Mouse (Mus musculus) skeletal muscle tissue, adult 2 months (tissue): ENCODE measurements around the gene Mpig6b.

Experiments
- DNase-seq: peaks from one replicate; pipeline ENCODE4 v3.0.0-alpha.2; 2012; ENCODE audit warnings: low read depth, low spot score

Mpig6b gene

DNA sequence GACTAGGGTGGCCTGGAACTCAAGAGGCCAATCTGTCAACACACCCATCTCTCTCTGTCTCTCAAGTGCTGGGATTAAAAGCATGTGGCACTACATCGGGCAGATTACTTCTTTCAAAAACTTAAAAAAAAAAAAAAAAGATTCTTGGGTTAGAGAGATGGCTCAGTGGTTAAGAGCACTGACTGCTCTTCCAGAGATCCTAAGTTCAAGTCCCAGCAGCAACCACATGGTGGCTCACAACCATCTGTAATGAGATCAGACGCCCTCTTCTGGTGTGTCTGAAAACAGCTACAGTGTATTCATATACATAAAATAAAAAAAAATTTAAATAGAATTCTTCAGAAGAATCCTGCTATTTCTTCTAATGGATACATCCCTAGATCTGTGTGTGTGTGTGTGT is 22.2 kb upstream of the Mpig6b start:
- DNase-seq, result no peak

DNA sequence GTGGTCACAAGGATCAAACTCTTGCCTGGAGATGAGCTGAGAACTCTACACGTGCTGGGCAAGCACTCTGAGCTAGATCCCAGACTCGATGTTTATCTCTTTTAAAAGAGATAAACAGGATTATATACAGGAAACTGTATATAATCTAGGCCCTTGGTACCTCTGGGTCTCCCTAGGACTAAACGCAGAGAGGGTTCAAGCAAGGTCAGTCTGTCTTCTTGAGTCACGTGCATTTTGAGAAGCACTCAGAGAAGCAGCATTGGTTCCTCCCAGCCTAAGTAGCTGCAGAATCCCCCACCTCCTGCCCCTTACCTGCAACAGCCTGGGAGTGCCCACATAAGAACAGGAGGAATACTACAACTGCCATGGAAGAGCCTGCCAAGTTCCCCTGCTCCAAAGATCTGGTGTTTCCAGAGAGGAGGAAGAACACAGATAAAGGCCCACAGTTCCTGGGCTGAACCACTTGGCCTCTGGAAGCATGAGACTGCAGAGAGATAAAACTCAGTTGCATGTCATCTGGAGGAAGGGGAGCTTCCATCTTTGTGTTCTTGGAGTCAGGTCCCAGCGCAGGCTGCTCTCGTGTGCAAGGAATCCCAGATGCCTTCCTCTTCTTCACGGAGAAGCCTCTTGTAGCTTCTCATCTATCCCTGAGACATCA is 19.4 kb upstream of the Mpig6b start, which contains the start of gene Ly6g6f:
Ly6g6f (minus strand) TSS at position 403 of the 658 bp plus-strand sequence.
- DNase-seq, result no peak

DNA sequence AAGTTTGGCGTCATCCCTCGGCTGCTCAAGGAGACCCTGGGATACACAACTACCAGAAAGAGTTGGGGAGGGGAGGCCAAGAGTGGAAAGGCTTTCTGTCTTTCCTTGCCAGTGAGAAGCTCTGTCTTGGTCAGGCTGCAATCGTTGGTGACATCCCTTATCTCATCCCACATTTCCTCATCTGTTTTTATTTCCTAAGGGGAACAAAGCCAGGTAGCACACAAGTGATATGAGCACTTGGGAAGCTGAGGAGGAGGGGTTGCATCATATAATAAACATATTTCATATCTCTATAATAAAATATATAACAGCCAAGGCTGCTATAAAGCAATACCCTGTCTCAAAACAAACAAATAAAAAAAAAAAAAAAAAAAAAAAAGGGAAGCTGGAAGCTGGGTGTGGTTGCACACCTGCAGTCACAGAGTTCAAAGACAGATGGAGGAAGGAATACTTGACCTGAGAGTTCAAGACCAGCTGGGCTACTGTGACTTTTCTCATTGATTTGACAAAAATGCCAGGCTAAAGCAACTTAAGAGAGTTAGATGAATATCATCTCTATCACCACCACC is 18.0 kb upstream of the Mpig6b start:
- no peak for DNase-seq

DNA sequence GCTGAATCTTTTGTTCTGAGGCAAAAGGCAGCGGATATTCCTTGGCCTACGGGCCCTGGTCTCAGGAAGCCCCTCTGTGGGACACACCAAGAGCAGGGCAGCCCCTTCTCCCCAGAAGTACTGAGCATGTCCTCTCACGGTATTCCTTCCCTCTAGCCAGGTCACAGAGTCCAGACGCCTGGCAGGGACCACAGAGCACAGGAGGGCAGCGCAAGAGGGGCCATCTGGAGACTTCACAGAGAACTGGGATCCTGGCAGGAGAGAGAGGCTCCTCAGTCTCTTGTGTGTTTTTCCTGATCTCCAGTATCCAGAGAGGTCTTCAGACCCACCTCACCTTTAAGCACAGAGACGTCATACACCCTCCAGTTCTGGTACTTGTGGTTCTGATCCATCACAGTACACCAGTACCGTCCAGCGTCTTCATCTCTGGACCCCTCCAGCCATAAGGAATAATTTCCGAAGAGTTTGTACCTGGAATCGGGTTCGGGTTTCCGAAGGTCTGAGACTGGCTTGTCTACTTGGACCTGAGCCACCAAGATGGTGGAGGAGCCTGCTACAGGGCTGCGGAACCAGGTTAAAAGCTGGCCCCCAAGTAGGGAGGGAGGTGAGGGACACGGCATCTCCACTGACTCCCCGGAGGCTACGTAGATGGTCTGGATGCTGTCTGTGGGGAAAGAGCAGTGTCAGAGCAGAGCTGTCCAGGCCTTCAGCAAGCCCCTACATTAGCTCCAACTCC is 17.0 kb upstream of the Mpig6b start:
- no peak for DNase-seq

DNA sequence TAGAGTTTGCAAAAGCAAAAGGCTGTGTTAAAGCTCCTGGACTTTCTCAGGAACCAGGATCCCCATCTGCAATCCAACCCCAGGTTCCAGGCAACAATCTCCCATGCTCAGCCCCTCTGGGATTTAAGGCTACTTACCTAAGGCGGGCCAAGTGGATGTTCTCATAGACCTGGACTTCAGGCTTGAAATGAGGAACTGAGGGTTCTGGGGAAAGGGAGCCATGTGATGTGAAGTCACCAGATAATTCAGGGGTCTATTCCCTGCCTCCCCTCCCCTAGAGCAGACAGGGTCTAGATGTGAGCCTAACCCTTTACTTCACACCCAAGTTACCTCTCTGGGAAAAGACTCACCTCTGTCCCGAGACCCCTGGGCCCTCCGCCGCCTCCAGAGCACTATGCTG is 14.7 kb upstream of the Mpig6b start:
- DNase-seq, result no peak

DNA sequence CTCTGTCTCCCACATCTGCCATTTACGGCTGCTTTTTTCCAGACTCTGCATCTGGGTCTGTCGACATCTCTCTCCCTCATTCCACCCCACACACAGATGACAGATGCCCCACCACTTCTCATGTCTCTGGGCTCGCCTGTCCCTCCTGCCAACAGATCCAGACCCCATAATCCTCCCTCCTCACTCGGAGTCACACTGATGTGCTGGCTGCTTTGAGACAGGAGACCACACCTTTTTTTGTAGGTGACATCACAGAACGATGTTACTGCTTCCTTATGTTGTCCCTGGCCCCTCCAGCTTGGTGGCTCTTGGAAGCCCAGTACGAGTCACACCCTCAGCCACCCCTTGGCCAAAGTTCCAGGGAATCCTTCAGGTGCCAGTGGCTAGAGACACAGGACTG is 14.3 kb upstream of the Mpig6b start:
- DNase-seq, result no peak

DNA sequence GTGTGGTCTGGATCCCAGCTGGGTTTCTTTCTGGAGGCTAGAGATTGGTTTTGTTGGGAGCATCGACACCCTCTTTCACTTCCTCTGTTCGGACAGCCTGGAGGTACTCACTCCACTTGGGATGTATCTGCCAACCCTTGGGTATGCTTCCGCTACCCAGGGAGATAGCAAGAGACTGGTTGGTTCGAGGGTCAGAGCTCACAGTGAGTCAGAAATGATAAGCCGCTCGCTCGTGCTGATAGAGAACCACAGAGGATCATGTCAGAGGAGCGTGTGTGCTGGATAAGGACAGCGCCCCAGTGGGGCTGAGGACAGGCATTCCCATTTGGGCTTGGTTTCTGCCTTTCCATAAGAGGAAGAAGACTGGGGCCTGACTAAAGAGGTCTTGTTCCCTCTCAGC is 13.8 kb upstream of the Mpig6b start:
- no peak for DNase-seq

DNA sequence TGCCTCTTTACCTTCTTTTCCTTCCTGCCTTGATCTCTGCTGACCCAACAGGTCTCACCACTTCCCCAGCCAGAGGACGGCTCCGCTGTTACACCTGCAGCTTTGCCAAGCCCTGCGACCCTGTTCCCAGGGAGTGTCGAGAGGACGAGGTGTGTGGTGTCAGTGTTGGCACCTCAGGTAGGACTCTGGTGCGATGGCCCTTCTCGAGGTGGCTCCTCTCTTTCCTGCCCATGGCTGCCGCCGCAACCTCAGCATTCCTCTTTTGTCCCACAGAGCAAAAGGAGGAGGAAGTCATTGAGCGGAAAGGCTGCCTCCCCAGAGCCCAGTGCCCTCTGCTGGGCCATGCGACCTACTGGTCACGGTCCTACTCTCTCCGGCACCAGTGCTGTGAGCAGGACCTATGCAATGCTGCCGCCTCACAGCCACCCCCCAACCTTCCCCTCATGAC is 11.8 kb upstream of the Mpig6b start, which contains the start of gene Ly6g6d:
Ly6g6d (minus strand) TSS at position 280 of the 448 bp plus-strand sequence.
- DNase-seq, result no peak

DNA sequence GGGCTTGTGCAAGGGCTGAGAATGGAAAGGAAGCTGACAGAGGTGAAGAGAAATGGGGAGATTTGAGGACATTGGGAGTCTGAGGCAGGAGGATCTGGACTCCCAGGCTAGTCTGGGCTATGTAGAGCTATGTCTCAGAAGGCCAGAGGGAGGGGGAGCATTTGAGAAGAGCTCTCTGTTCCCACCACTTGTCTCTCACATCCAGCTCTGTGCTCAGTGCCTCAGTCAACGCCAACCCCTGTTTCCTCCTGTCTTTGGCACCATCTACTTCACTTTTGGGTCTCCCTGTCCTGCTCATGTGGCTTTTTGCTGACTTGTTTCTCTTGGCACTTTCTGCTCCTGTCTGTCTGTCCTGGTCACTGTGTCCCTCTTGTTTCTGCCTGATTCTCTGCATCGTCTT is 11.3 kb upstream of the Mpig6b start:
- DNase-seq, result no peak

DNA sequence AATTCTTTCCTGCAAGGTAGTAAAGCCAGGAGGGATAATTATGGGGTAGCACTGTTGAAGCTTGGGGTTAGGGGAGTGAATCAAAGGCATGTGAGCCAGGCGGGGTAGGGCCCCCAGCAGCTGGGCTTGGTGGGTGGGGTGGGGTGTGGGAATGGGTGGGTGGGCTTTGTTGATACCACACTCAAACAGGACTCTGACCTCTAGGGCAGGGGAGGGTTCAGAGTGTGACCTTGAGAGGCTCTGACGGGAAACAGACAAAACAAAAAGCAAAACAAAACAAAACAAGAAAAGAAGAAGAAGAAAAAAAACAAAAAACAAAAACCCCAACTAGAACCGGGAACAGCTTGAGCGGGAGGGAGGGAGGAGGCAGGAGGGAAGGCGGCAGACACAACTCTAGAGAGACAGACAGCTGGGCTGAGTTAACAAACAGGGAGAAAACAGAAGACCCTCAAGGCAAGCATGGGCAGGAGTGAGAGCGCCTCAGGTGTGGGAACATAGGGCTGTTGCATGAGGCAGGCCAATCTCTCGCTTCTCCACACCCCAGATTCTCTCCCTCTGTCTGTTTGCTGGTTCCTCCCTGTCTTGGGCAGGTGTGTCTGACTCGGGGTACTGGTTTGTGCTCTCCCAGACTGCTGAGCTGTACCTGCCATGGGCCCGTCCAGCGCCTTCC is 10.7 kb upstream of the Mpig6b start, which contains the start of gene Ly6g6e:
Ly6g6e (plus strand) TSS at position 396 of the 670 bp plus-strand sequence.
- DNase-seq, result no peak

DNA sequence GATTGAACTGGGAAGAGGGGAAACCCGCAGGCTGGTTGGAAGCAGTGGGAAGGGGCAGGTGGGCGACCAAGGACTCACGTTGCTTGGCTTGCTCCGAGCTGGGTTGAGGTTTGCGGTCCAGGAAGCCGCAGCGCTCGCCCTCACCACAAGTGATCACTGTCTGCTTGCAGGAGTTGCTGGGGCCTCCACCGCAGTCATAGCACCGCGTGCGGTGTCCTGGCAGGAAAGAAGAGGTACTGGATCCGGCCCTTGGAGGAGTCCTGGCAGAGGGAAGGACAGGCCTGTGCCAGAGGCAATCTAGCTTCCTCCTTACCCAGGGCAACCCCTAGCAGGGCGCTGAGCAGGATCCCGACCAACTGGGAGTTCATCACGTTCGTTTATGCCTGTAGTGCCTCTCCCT is 8.1 kb upstream of the Mpig6b start:
- no peak for DNase-seq

DNA sequence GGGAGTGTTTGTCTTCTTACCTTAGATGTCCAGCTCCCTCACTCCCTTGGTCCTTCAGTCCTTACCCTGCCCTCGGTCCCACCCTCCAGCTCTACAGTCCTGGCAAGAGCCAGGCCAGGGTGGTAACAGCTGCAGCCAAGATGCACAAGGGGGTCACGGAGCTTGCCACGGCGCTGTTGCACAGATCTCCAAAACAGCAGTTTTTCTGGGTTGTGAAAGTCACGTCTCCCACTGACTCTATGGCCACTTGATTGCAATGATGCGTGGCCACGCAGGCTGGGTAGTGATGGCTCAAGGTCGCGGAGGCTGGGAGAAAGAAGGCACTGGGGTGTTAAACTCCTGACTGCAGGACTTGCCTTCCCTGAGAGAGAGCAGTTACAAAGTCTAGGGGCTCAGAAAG is 5.5 kb upstream of the Mpig6b start:
- no peak for DNase-seq

DNA sequence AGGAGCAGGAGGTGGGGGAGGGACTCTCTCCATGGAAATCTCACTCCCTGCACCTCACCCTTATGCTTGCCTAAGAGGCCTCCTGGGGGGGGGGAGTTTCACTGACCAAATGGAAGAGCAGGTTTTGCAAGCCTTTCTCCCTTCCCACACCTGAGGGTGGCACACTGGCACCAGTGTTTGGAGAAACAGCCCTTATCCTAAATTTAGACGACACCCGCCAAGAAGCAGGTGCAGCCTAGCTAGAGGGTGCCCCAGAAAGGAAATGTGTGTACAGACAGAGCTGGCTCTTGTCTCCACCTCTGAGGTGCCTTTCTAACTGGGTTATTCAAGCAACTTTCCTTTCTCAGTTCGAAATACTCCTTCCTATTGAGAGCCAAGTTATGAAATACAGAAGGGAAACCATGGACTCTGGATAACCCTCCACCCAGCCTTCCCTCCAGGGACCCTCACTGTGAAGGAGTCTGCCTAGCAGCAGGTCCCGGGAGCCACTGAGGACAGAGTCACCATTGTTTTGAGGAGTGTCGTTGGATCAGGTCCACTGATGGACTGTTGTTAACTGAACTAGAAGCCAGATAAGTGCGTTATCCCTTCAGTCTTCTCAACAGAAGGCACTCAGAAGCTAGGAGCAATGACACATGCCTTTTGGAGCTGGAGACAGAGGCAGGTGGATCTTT is 4.7 kb upstream of the Mpig6b start:
- no peak for DNase-seq

DNA sequence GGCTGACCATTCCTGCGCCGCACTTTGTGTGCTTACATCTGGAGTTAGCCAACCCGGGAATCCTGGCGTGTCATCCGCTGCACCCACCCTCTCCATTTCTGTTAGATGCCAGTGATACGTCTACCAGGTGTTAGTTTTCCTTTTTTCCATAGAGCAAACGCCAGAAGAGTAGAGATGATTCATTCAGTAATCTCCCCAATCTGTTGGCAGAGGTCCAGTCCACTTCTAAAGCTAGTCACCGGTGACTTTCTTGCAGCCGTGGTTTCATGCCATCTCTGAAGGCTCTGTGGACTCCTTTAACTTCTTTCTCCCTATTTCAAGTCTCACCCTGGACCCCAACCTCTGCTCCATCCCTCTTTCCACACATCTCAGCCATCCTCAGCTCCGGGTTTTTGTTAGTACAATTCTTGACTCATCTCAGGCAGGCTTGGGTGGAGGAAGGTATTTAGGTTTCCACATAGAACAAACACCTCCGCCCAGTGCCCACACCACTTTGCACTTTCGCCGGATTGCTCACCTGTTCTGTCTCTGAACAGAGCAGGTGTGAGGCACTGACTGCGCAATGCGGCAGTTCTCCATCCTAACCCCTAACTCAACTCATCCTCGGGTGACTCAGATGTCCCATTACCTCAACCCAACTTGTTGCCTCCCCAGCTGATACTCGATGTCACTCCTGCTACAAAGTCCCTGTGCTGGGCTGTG is 2.4 kb upstream of the Mpig6b start:
- no peak for DNase-seq

DNA sequence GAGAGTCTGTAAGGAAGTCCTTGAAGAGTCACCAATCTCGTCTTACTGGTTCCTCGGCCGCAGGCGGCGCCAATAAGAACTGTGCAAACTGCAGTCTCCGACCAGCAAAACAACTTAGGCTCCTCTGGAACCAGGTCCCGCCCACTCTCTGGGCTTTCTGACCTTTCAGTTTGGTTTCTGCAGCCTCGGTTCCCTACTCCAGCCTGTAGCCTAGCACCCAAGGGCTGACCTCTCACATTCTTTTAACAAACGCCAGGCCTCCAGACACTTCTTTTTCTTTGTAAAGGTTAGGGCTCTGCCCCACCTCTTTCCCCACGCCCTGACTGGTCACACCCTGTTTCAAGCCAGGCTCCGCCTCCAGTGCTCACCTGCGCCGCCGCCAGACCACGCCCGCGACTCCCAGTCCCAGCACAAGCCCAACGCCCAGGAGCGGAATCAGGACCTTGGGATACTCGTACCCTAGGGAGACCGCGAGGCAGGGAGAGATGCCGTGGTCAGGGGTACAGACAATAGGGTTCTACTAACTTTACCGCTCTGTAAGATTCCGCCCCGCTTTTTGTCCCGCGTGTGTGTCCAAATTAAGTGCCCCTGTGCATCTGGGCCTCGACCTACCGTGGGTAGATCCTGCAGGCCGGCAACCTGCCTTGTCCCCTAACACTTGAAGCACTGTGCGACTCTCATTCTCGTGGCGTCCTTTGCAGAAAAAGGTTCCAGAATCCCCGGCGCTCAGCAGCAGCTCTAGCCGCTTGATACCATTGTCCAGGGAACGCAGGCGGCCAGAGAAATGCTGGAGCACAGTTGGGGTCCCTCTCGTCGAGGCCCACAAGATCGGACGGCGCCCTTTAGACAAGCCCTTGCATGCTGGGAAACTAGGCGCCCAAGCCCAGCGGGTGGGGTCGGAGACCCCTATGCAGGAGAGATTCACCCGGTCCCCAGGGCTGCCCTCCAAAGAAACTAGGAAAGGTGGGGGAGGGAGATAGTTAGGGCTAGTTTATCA is 735 bp downstream of the Mpig6b start, which contains the start of gene Ly6g6c:
Ly6g6c (plus strand) TSS at position 438 of the 997 bp plus-strand sequence.
- no peak for DNase-seq

DNA sequence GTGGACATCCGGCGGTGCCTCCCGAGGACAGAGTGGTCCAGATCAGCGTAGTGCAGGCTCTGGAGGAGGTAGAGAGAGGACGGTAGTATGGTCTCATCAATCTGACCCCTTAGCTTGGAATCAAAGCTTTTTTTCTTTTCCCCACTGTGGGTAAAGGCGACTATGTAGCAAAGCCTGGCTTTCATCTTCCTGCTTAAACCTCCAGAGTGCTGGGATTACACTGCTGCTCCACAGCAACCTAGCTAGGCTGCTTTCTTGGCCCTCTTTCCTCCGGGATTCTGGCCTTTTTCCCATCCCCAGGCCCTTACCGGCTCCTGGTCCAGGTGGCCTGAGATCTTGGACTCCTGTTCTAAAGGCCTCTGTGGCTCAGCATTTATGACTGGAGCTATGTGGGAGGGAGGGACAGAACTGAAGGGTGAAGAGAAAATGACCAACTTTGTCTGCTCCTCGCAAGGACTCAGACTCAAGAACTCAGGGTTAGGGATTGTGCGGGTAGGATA is 1.6 kb downstream of the Mpig6b start:
- no peak for DNase-seq

DNA sequence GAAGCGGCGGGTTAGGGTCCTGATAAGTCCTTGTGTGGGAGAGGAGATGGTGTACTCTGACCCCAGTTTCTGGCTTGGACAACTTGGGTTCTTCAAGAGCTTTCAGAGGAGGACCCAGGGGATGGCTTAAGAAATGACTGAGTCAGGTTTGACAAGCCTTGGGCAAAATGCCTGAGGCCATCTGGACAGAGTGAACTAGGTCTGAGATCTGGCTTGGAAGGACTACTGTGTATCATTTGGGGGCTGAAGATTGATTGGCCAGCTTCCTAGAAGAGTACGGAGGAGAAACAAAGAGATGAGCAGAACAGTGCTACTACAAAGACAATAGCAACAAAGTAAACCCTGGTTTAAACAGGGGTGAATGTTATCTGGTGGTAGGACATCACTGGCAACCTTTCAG is 2.5 kb downstream of the Mpig6b start:
- DNase-seq, result no peak

DNA sequence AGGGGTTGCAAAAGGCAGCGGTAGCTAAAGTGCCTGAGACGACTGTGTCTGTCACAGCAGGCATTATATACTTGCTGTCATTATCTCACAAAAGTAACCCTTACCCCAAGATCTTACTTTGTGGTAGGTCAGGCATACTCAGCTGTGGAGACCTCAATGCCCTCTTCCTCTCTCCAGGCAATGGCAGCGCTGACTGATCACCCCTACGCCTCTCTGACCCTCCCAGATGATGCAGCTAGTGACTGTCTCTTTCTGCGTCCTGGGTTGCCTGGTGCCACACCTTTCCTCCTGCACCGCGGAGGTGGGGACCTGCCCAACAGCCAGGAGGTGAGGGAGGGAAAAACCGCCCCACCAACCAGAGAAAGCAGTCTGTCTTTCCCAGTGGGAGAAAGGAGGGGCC is 4.7 kb downstream of the Mpig6b start:
- DNase-seq, result no peak

DNA sequence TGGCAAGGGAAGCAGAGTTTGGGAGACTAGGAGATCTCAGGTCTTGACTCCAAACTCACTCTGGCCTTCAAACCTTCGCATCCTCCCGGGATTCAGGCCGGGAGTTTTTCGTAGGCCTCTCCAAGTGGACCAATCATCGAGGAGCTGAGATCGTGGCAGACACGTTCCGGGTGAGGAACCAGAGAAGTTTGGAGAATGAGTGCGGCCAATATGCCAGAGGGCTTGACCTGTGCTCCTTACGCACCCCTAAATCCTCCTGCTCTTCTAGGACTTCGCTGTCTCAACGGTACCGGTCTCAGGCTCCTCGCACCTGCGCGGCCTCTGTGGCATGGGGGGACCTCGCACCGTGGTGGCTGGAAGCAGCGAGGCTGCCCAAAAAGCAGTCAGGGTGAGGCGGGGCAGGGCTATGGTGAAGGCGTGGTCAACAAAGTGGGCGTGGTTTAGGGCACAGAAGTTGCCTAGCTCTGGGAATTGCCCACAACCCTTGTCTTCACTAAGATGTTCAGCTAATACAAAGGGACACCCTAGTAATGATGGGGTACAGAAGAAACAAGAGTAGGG is 5.2 kb downstream of the Mpig6b start:
- no peak for DNase-seq
